Mouse (Mus musculus) cerebellum, adult 11-12 months (tissue): Measurements from ENCODE around the gene Lin54.

Experiments
- DNase-seq: peaks from one replicate; pipeline ENCODE4 v3.0.0; 2022

Lin54 gene

GRCm38 (mm10) chr5:100415761-100416590 lies 84.5 kb downstream of the Lin54 start, which contains the start of gene Sec31a:
Gene Sec31a (minus strand): TSS chr5:100416234.
- DNase-seq = peak; percentile 99

- DNase-seq = no peak
Observed at GRCm38 (mm10) chr5:100414474-100415196, 85.8 kb downstream of the Lin54 start.

GRCm38 (mm10) chr5:100412886-100413285 lies 87.6 kb downstream of the Lin54 start:
- DNase-seq = no peak

GRCm38 (mm10) chr5:100410281-100410680 lies 90.2 kb downstream of the Lin54 start:
- no peak for DNase-seq

GRCm38 (mm10) chr5:100408485-100408884 lies 92.0 kb downstream of the Lin54 start:
- no peak for DNase-seq

- DNase-seq = no peak
Observed at GRCm38 (mm10) chr5:100396753-100397152, 103.7 kb downstream of the Lin54 start.

- DNase-seq = no peak
Observed at GRCm38 (mm10) chr5:100393681-100394080, 106.8 kb downstream of the Lin54 start.

GRCm38 (mm10) chr5:100392436-100392955 lies 107.9 kb downstream of the Lin54 start:
- DNase-seq = no peak
